Mouse (Mus musculus): ENCODE results near the gene Camk2n2. TPM values are rescaled to one million over a fixed set of nuclear protein-coding genes. Genes with fewer than 3 reads are reported as not detected.

Camk2n2 gene
- polyA plus RNA-seq, 1 experiment from 2014 or later, result 1.3 TPM

- peaks cover 3% of the 10 kb centered on the region for H3K4me1 ChIP-seq (ENCODE audit: insufficient read depth)
- ATAC-seq (ENCODE audit: insufficient read depth) (peak; percentile 97), DNase-seq (peak; percentile 96)
- H3K27ac ChIP-seq (ENCODE audit: low read depth), result peak within 1 kb of the TSS; percentile 70
- no peaks in the 10 kb centered on the region for H3K27me3 ChIP-seq (ENCODE audit: insufficient read depth, low read length)
- H3K36me3 ChIP-seq (ENCODE audit: insufficient read depth), result peaks cover 14% of the 10 kb centered on the region
- TF ChIP-seq CTCF (IDR thresholded peaks at IDR 0.05; ENCODE audit: low read depth), result no peak
- H3K4me3 ChIP-seq (ENCODE audit: low read depth, low read length), result peak within 1 kb of the TSS; percentile 82
- no peaks in the 10 kb centered on the region for H3K9me3 ChIP-seq (ENCODE audit: low read depth, low read length)
- peak within 1 kb of the TSS; percentile 81 for H3K9ac ChIP-seq
- H3K4me2 ChIP-seq, result peak within 1 kb of the TSS; percentile 75
- 1% methylated on average over 41 of the region's 41 CpGs for WGBS
These were observed 9.5 kb downstream of the Camk2n2 start, which contains the start of the genes Eef1akmt4, Gm49333 and Alg3 for GRCm38 (mm10) chr16:20611357-20612227. Gene Eef1akmt4 (plus strand): TSS chr16:20611593. Gene Gm49333 (plus strand): TSS chr16:20611610. Gene Alg3 (minus strand): TSS chr16:20611735.

GRCm38 (mm10) chr16:20610501-20611356, 10.4 kb downstream of the Camk2n2 start:
- Histone ChIP-seq H3K9ac (peak overlapping the region; percentile 81), H3K4me2 (peak overlapping the region; percentile 75), H3K4me1 (ENCODE audit: insufficient read depth) (peaks cover 3% of the 10 kb centered on the region), H3K36me3 (ENCODE audit: insufficient read depth) (peaks cover 23% of the 10 kb centered on the region), H3K27me3 (ENCODE audit: insufficient read depth, low read length) (no peaks in the 10 kb centered on the region), H3K27ac (ENCODE audit: low read depth) (peak overlapping the region; percentile 70), H3K4me3 (ENCODE audit: low read depth, low read length) (peak overlapping the region; percentile 82), H3K9me3 (ENCODE audit: low read depth, low read length) (no peaks in the 10 kb centered on the region)
- peak; percentile 92 for DNase-seq
- WGBS, result under 1% methylated on average over 28 of the region's 28 CpGs
- no peak for TF ChIP-seq CTCF (IDR thresholded peaks at IDR 0.05; ENCODE audit: low read depth)
- ATAC-seq (ENCODE audit: insufficient read depth), result peak; percentile 69

GRCm38 (mm10) chr16:20604705-20605104, 16.4 kb downstream of the Camk2n2 start:
- DNase-seq (peak; percentile 49), ATAC-seq (ENCODE audit: insufficient read depth) (no peak)
- peaks cover 39% of the 10 kb centered on the region for H3K36me3 ChIP-seq (ENCODE audit: insufficient read depth)
- no peaks in the 10 kb centered on the region for H3K27me3 ChIP-seq (ENCODE audit: insufficient read depth, low read length)
- H3K9ac ChIP-seq, result no peak overlapping the region
- H3K27ac ChIP-seq (ENCODE audit: low read depth), result no peak overlapping the region
- no peaks in the 10 kb centered on the region for H3K9me3 ChIP-seq (ENCODE audit: low read depth, low read length)
- 44% methylated on average over 9 of the region's 9 CpGs for WGBS
- no peak overlapping the region for H3K4me3 ChIP-seq (ENCODE audit: low read depth, low read length)
- no peak overlapping the region for H3K4me2 ChIP-seq
- peaks cover 2% of the 10 kb centered on the region for H3K4me1 ChIP-seq (ENCODE audit: insufficient read depth)
- TF ChIP-seq CTCF (IDR thresholded peaks at IDR 0.05; ENCODE audit: low read depth), result no peak

- H3K4me3 ChIP-seq (ENCODE audit: low read depth, low read length), result no peak overlapping the region
- no peak for DNase-seq
- H3K27ac ChIP-seq (ENCODE audit: low read depth), result no peak overlapping the region
- no peak overlapping the region for H3K9ac ChIP-seq
- H3K27me3 ChIP-seq (ENCODE audit: insufficient read depth, low read length), result no peaks in the 10 kb centered on the region
- no peak overlapping the region for H3K4me2 ChIP-seq
- no peaks in the 10 kb centered on the region for H3K4me1 ChIP-seq (ENCODE audit: insufficient read depth)
- WGBS, result 67% methylated on average over 5 of the region's 5 CpGs
- H3K9me3 ChIP-seq (ENCODE audit: low read depth, low read length), result no peaks in the 10 kb centered on the region
- no peak for TF ChIP-seq CTCF (IDR thresholded peaks at IDR 0.05; ENCODE audit: low read depth)
- ATAC-seq (ENCODE audit: insufficient read depth), result no peak
- H3K36me3 ChIP-seq (ENCODE audit: insufficient read depth), result peaks cover 13% of the 10 kb centered on the region
These were observed 20.6 kb downstream of the Camk2n2 start for GRCm38 (mm10) chr16:20600511-20600910.

- H3K4me2 ChIP-seq, result no peak overlapping the region
- no peak overlapping the region for H3K9ac ChIP-seq
- H3K27me3 ChIP-seq (ENCODE audit: insufficient read depth, low read length), result peaks cover 25% of the 10 kb centered on the region
- no peak for TF ChIP-seq CTCF (IDR thresholded peaks at IDR 0.05; ENCODE audit: low read depth)
- no peak for DNase-seq
- whole genome bisulfite sequencing, result 47% methylated on average over 7 of the region's 7 CpGs
- no peaks in the 10 kb centered on the region for H3K36me3 ChIP-seq (ENCODE audit: insufficient read depth)
- no peaks in the 10 kb centered on the region for H3K9me3 ChIP-seq (ENCODE audit: low read depth, low read length)
- peak; percentile 39; the same call in 1 of the 2 replicates for ATAC-seq (ENCODE audit: insufficient read depth)
- H3K4me3 ChIP-seq (ENCODE audit: low read depth, low read length), result no peak overlapping the region
- no peak overlapping the region for H3K27ac ChIP-seq (ENCODE audit: low read depth)
- H3K4me1 ChIP-seq (ENCODE audit: insufficient read depth), result no peaks in the 10 kb centered on the region
These were observed 24.2 kb downstream of the Camk2n2 start for GRCm38 (mm10) chr16:20596687-20597441.

- ATAC-seq (ENCODE audit: insufficient read depth) (no peak), DNase-seq (no peak)
- WGBS, result 86% methylated on average over 4 of the region's 4 CpGs
- Histone ChIP-seq H3K9ac (no peak overlapping the region), H3K27ac (ENCODE audit: low read depth) (no peak overlapping the region), H3K4me1 (ENCODE audit: insufficient read depth) (no peaks in the 10 kb centered on the region), H3K27me3 (ENCODE audit: insufficient read depth, low read length) (peaks cover 37% of the 10 kb centered on the region), H3K4me3 (ENCODE audit: low read depth, low read length) (no peak overlapping the region), H3K4me2 (no peak overlapping the region), H3K9me3 (ENCODE audit: low read depth, low read length) (no peaks in the 10 kb centered on the region), H3K36me3 (ENCODE audit: insufficient read depth) (no peaks in the 10 kb centered on the region)
- TF ChIP-seq CTCF (IDR thresholded peaks at IDR 0.05; ENCODE audit: low read depth), result no peak
These were observed 25.4 kb downstream of the Camk2n2 start for GRCm38 (mm10) chr16:20595737-20596136.
